Mouse (Mus musculus) limb, embryonic 11.5 days (tissue): Measurements from ENCODE around the gene Mcu. TPM values are rescaled to one million over a fixed set of nuclear protein-coding genes. Genes with fewer than 3 reads are reported as not detected.

ENCODE experiments used
- ATAC-seq: fragments of 200-750 bp; cut with Nextera tagmentation; 2 replicates; pipeline ENCODE4 v1.8.0; 2017; ENCODE audit warnings: low read depth; ENCODE audit not compliant: insufficient number of reproducible peaks, low FRiP score, low TSS enrichment
- DNase-seq: peaks from one replicate; pipeline ENCODE4 v3.0.0-alpha.2; 2015; ENCODE audit warnings: low spot score
- H3K27ac ChIP-seq: fragments of 300-500 bp; sonication (generic); replicated peaks from 2 replicates; pipeline ENCODE4 v1.5.1; 2014; ENCODE audit warnings: low read depth, mild to moderate bottlenecking, low read length
- H3K27me3 ChIP-seq: fragments of 300-500 bp; sonication (generic); 2 replicates; pipeline ENCODE4 v1.6.1; 2014; ENCODE audit warnings: mild to moderate bottlenecking, low read length, mixed read lengths; ENCODE audit not compliant: control insufficient read depth, insufficient read depth
- H3K36me3 ChIP-seq: fragments of 300-500 bp; sonication (generic); 2 replicates; pipeline ENCODE4 v1.6.1; 2014; ENCODE audit warnings: mild to moderate bottlenecking, low read length, moderate library complexity, mixed read lengths; ENCODE audit not compliant: control insufficient read depth, insufficient read depth
- H3K4me1 ChIP-seq: fragments of 300-500 bp; sonication (generic); 2 replicates; pipeline ENCODE4 v1.6.1; 2014; ENCODE audit warnings: low read length, mixed read lengths; ENCODE audit not compliant: control insufficient read depth, insufficient read depth
- H3K4me2 ChIP-seq: fragments of 300-500 bp; sonication (generic); 2 replicates; pipeline ENCODE4 v1.6.1; 2014; ENCODE audit warnings: low read depth, mild to moderate bottlenecking, moderate library complexity; ENCODE audit not compliant: severe bottlenecking
- H3K4me3 ChIP-seq: fragments of 300-500 bp; sonication (generic); 2 replicates; pipeline ENCODE4 v1.5.1; 2014; ENCODE audit warnings: low read depth, low read length
- H3K9ac ChIP-seq: fragments of 300-500 bp; sonication (generic); 2 replicates; pipeline ENCODE4 v1.6.1; 2014; ENCODE audit warnings: mild to moderate bottlenecking, low read length
- H3K9me3 ChIP-seq: fragments of 300-500 bp; sonication (generic); 2 replicates; pipeline ENCODE4 v1.6.1; 2016; ENCODE audit warnings: low read length; ENCODE audit not compliant: control insufficient read depth
- WGBS: fragments of 180-500 bp; shearing (Covaris S2); extraction: QIAGEN DNeasy Blood & Tissue Kit; methylation state at CpG from one replicate; pipeline ENCODE4 v1.1.7; 2014; 5-methylcytosine and 5-hydroxymethylcytosine counted together
- polyA plus RNA-seq: library from polyadenylated mRNA; unstranded; fragments of >200 nt; fragmentation: Nextera tagmentation; extraction: Ambion mirVana; gene quantifications from 2 replicates; pipeline ENCODE4 v1.2.1, GENCODE M21; 2014

Mcu gene
- polyA plus RNA-seq, 1 experiment from 2014 or later, result 34.0 TPM

- no peaks in the 10 kb centered on the region for H3K36me3 ChIP-seq
- no peaks in the 10 kb centered on the region for H3K27me3 ChIP-seq
- no peak overlapping the region for H3K27ac ChIP-seq
- no peak overlapping the region for H3K4me3 ChIP-seq
- DNase-seq (peak; percentile 61), ATAC-seq (0 out of 2 replicates have a peak, but pooled peaks have one; percentile 60)
- no peaks in the 10 kb centered on the region for H3K9me3 ChIP-seq
- peaks cover 6% of the 10 kb centered on the region for H3K4me1 ChIP-seq
- no peak overlapping the region for H3K9ac ChIP-seq
- 48% methylated on average over 31 of the region's 31 CpGs for WGBS
- H3K4me2 ChIP-seq, result peak overlapping the region; percentile 27
Measured at GRCm38 (mm10) chr10:59503433-59504210, 112.9 kb downstream of the Mcu start.

- Histone ChIP-seq H3K9ac (no peak overlapping the region), H3K36me3 (no peaks in the 10 kb centered on the region), H3K27me3 (no peaks in the 10 kb centered on the region), H3K4me3 (no peak overlapping the region), H3K4me1 (peaks cover 6% of the 10 kb centered on the region), H3K4me2 (no peak overlapping the region), H3K27ac (no peak overlapping the region), H3K9me3 (no peaks in the 10 kb centered on the region)
- DNase-seq, result no peak
- WGBS, result 88% methylated on average over 12 of the region's 12 CpGs
- ATAC-seq, result no peak
Measured at GRCm38 (mm10) chr10:59502381-59502780, 114.1 kb downstream of the Mcu start.

GRCm38 (mm10) chr10:59501761-59502160 lies 114.7 kb downstream of the Mcu start:
- ATAC-seq, result no peak
- H3K27me3 ChIP-seq, result no peaks in the 10 kb centered on the region
- H3K9ac ChIP-seq, result no peak overlapping the region
- no peaks in the 10 kb centered on the region for H3K9me3 ChIP-seq
- DNase-seq, result no peak
- 84% methylated on average over 9 of the region's 9 CpGs for WGBS
- no peak overlapping the region for H3K27ac ChIP-seq
- H3K4me3 ChIP-seq, result no peak overlapping the region
- peaks cover 6% of the 10 kb centered on the region for H3K4me1 ChIP-seq
- H3K4me2 ChIP-seq, result no peak overlapping the region
- no peaks in the 10 kb centered on the region for H3K36me3 ChIP-seq

GRCm38 (mm10) chr10:59500225-59500624 lies 116.3 kb downstream of the Mcu start:
- Histone ChIP-seq H3K4me2 (no peak overlapping the region), H3K9ac (no peak overlapping the region), H3K4me1 (peaks cover 6% of the 10 kb centered on the region), H3K36me3 (no peaks in the 10 kb centered on the region), H3K9me3 (no peaks in the 10 kb centered on the region), H3K27me3 (no peaks in the 10 kb centered on the region), H3K27ac (no peak overlapping the region), H3K4me3 (no peak overlapping the region)
- 82% methylated on average over 3 of the region's 3 CpGs for WGBS
- no peak for DNase-seq
- ATAC-seq, result no peak

- Histone ChIP-seq H3K9ac (no peak overlapping the region), H3K27me3 (no peaks in the 10 kb centered on the region), H3K36me3 (no peaks in the 10 kb centered on the region), H3K9me3 (no peaks in the 10 kb centered on the region), H3K4me1 (no peaks in the 10 kb centered on the region; the same call in 1 of the 2 replicates), H3K4me2 (no peak overlapping the region), H3K4me3 (no peak overlapping the region), H3K27ac (no peak overlapping the region)
- no peak for DNase-seq
- no peak for ATAC-seq
- 91% methylated on average over 11 of the region's 11 CpGs for WGBS
Measured at GRCm38 (mm10) chr10:59497019-59497418, 119.5 kb downstream of the Mcu start.

- DNase-seq (no peak), ATAC-seq (no peak)
- H3K27me3 ChIP-seq, result no peaks in the 10 kb centered on the region
- WGBS, result 77% methylated on average over 8 of the region's 8 CpGs
- H3K9me3 ChIP-seq, result no peaks in the 10 kb centered on the region
- no peak overlapping the region for H3K4me2 ChIP-seq
- H3K4me1 ChIP-seq, result no peaks in the 10 kb centered on the region
- H3K27ac ChIP-seq, result no peak overlapping the region
- H3K4me3 ChIP-seq, result no peak overlapping the region
- H3K36me3 ChIP-seq, result no peaks in the 10 kb centered on the region
- no peak overlapping the region for H3K9ac ChIP-seq
Measured at GRCm38 (mm10) chr10:59494917-59495316, 121.6 kb downstream of the Mcu start.

GRCm38 (mm10) chr10:59494044-59494443 lies 122.4 kb downstream of the Mcu start:
- H3K9me3 ChIP-seq, result no peaks in the 10 kb centered on the region
- WGBS, result 62% methylated on average over 2 of the region's 2 CpGs
- H3K27me3 ChIP-seq, result no peaks in the 10 kb centered on the region
- H3K9ac ChIP-seq, result no peak overlapping the region
- no peaks in the 10 kb centered on the region for H3K4me1 ChIP-seq
- no peak overlapping the region for H3K4me2 ChIP-seq
- H3K27ac ChIP-seq, result no peak overlapping the region
- H3K36me3 ChIP-seq, result no peaks in the 10 kb centered on the region
- no peak overlapping the region for H3K4me3 ChIP-seq
- no peak for ATAC-seq
- no peak for DNase-seq

- no peak overlapping the region for H3K9ac ChIP-seq
- 86% methylated on average over 8 of the region's 8 CpGs for WGBS
- no peaks in the 10 kb centered on the region for H3K9me3 ChIP-seq
- no peaks in the 10 kb centered on the region for H3K4me1 ChIP-seq
- H3K4me3 ChIP-seq, result no peak overlapping the region
- H3K4me2 ChIP-seq, result no peak overlapping the region
- no peaks in the 10 kb centered on the region for H3K27me3 ChIP-seq
- no peaks in the 10 kb centered on the region for H3K36me3 ChIP-seq
- no peak for DNase-seq
- H3K27ac ChIP-seq, result no peak overlapping the region
- no peak for ATAC-seq
Measured at GRCm38 (mm10) chr10:59490920-59491319, 125.6 kb downstream of the Mcu start.

- Histone ChIP-seq H3K4me3 (no peak overlapping the region), H3K27me3 (no peaks in the 10 kb centered on the region), H3K9me3 (no peaks in the 10 kb centered on the region), H3K4me2 (no peak overlapping the region), H3K27ac (no peak overlapping the region), H3K9ac (no peak overlapping the region), H3K36me3 (no peaks in the 10 kb centered on the region), H3K4me1 (no peaks in the 10 kb centered on the region)
- DNase-seq (no peak), ATAC-seq (no peak)
- WGBS, result 90% methylated on average over 1 of the region's 1 CpGs
Measured at GRCm38 (mm10) chr10:59489411-59489810, 127.1 kb downstream of the Mcu start.
